Mouse (Mus musculus): Measurements from ENCODE around the gene Taf9. TPM values are rescaled to one million over a fixed set of nuclear protein-coding genes. Genes with fewer than 3 reads are reported as not detected.

Gene Taf9
- total and polyA plus RNA-seq, 3 experiments, result 12.2 to 16.6 TPM; not detected in 1

GRCm38 (mm10) chr13:100669291-100670022 lies 18.1 kb downstream of the Taf9 start, which contains the start of gene Ccdc125:
TSS of gene Ccdc125 (plus strand) at chr13:100669717.
- peak; percentile 35 for DNase-seq

- no peak for DNase-seq
These were observed 18.9 kb downstream of the Taf9 start for GRCm38 (mm10) chr13:100670181-100670741.

- DNase-seq, result peak; percentile 19
These were observed 24.7 kb downstream of the Taf9 start for GRCm38 (mm10) chr13:100675936-100676635.

- no peak for DNase-seq
These were observed 30.2 kb downstream of the Taf9 start for GRCm38 (mm10) chr13:100681615-100682014.

GRCm38 (mm10) chr13:100682837-100683236 lies 31.5 kb downstream of the Taf9 start:
- no peak for DNase-seq

GRCm38 (mm10) chr13:100684355-100684754 lies 33.0 kb downstream of the Taf9 start:
- DNase-seq, result no peak

GRCm38 (mm10) chr13:100687513-100687912 lies 36.1 kb downstream of the Taf9 start:
- DNase-seq, result no peak

- no peak for DNase-seq
These were observed 46.2 kb downstream of the Taf9 start for GRCm38 (mm10) chr13:100697541-100697940.

- no peak for DNase-seq
These were observed 47.5 kb downstream of the Taf9 start for GRCm38 (mm10) chr13:100698866-100699265.

GRCm38 (mm10) chr13:100703468-100703867 lies 52.1 kb downstream of the Taf9 start:
- DNase-seq, result no peak

Other genes starting within 250 kb of the Taf9 start
- under 1 TPM; 0.07 to 0.12 TPM for gene Naip1, start 198.7 kb upstream of the Taf9 start, total RNA-seq (2021)
- 0.04 and 0.06 TPM in 2 replicates for gene Naip1, start 198.7 kb upstream of the Taf9 start, polyA plus RNA-seq (2012; rRNA removed)
- 10 to 100 TPM; 27.2 to 27.9 TPM for gene Gtf2h2, start 159.0 kb upstream of the Taf9 start, total RNA-seq (2021)
- 13.9 and 17.1 TPM in 2 replicates for gene Gtf2h2, start 159.0 kb upstream of the Taf9 start, polyA plus RNA-seq (2012; rRNA removed)
- gene Ocln, start 98.9 kb upstream of the Taf9 start, total RNA-seq (2021), result 10 to 100 TPM in 1 of 2 experiments, 1 to 10 TPM in 1; 5.7 to 23.9 TPM
- gene Ocln, start 98.9 kb upstream of the Taf9 start, polyA plus RNA-seq (2012; rRNA removed), result 0.32 and 0.49 TPM in 2 replicates
- under 1 TPM; 0.32 to 0.55 TPM for gene Marveld2, start 34.6 kb upstream of the Taf9 start, total RNA-seq (2021)
- gene Marveld2, start 34.6 kb upstream of the Taf9 start, polyA plus RNA-seq (2012; rRNA removed), result 0.25 and 0.30 TPM in 2 replicates
- 10 to 100 TPM; 70.3 to 79.1 TPM for gene Ak6, start 600 bp upstream of the Taf9 start, total RNA-seq (2021)
- 7.5 and 10.1 TPM in 2 replicates for gene Ak6, start 600 bp upstream of the Taf9 start, polyA plus RNA-seq (2012; rRNA removed)
- gene Rad17, start 528 bp upstream of the Taf9 start, total RNA-seq (2021), result 10 to 100 TPM; 20.5 to 23.0 TPM
- gene Rad17, start 528 bp upstream of the Taf9 start, polyA plus RNA-seq (2012; rRNA removed), result 1.7 and 2.0 TPM in 2 replicates
- 1 to 10 TPM; 1.1 to 1.5 TPM for gene Ccdc125, start 18.1 kb downstream of the Taf9 start, total RNA-seq (2021)
- 0.06 and 0.29 TPM in 2 replicates for gene Ccdc125, start 18.1 kb downstream of the Taf9 start, polyA plus RNA-seq (2012; rRNA removed)
- 10 to 100 TPM; 36.8 to 38.8 TPM for gene Cdk7, start 79.4 kb downstream of the Taf9 start, total RNA-seq (2021)
- 9.3 and 9.6 TPM in 2 replicates for gene Cdk7, start 79.4 kb downstream of the Taf9 start, polyA plus RNA-seq (2012; rRNA removed)
- gene Mrps36, start 93.1 kb downstream of the Taf9 start, total RNA-seq (2021), result 100 to 1,000 TPM; 133 to 141 TPM
- 23.5 and 26.2 TPM in 2 replicates for gene Mrps36, start 93.1 kb downstream of the Taf9 start, polyA plus RNA-seq (2012; rRNA removed)
- gene Cenph, start 124.3 kb downstream of the Taf9 start, total RNA-seq (2021), result under 1 TPM; 0.32 to 0.62 TPM
- 0.28 TPM in 1 of 2 replicates, not detected in the other for gene Cenph, start 124.3 kb downstream of the Taf9 start, polyA plus RNA-seq (2012; rRNA removed)
- 1 to 10 TPM; 2.2 to 2.6 TPM for gene Ccnb1, start 135.0 kb downstream of the Taf9 start, total RNA-seq (2021)
- gene Ccnb1, start 135.0 kb downstream of the Taf9 start, polyA plus RNA-seq (2012; rRNA removed), result 0.86 and 1.2 TPM in 2 replicates
- gene Slc30a5, start 181.8 kb downstream of the Taf9 start, total RNA-seq (2021), result 10 to 100 TPM; 42.5 to 45.0 TPM
- 16.9 and 19.8 TPM in 2 replicates for gene Slc30a5, start 181.8 kb downstream of the Taf9 start, polyA plus RNA-seq (2012; rRNA removed)